Mouse (Mus musculus) hindbrain, embryonic 12.5 days (tissue): ENCODE results near the gene Helz2. TPM values are rescaled to one million over a fixed set of nuclear protein-coding genes. Genes with fewer than 3 reads are reported as not detected.

ENCODE experiments used
- ATAC-seq: fragments of 200-750 bp; cut with Nextera tagmentation; 2 replicates; pipeline ENCODE4 v1.8.0; 2017; ENCODE audit warnings: moderate TSS enrichment; ENCODE audit not compliant: low FRiP score
- H3K27ac ChIP-seq: fragments of 300-500 bp; sonication (generic); 2 replicates; pipeline ENCODE4 v1.5.1; 2016; ENCODE audit warnings: mild to moderate bottlenecking
- H3K27me3 ChIP-seq: fragments of 300-500 bp; sonication (generic); 2 replicates; pipeline ENCODE4 v1.6.1; 2016; ENCODE audit warnings: mild to moderate bottlenecking
- H3K36me3 ChIP-seq: fragments of 300-500 bp; sonication (generic); 2 replicates; pipeline ENCODE4 v1.6.1; 2016; ENCODE audit warnings: mild to moderate bottlenecking
- H3K4me1 ChIP-seq: fragments of 300-500 bp; sonication (generic); 2 replicates; pipeline ENCODE4 v1.6.1; 2016
- H3K4me2 ChIP-seq: fragments of 300-500 bp; sonication (generic); replicated peaks from 2 replicates; pipeline ENCODE4 v1.6.1; 2016; ENCODE audit warnings: mild to moderate bottlenecking
- H3K4me3 ChIP-seq: fragments of 300-500 bp; sonication (generic); 2 replicates; pipeline ENCODE4 v1.5.1; 2016; ENCODE audit warnings: mild to moderate bottlenecking
- H3K9ac ChIP-seq: fragments of 300-500 bp; sonication (generic); 2 replicates; pipeline ENCODE4 v1.6.1; 2016; ENCODE audit warnings: mild to moderate bottlenecking, moderate library complexity
- H3K9me3 ChIP-seq: fragments of 300-500 bp; sonication (generic); replicated peaks from 2 replicates; pipeline ENCODE4 v1.6.1; 2016; ENCODE audit warnings: mild to moderate bottlenecking
- WGBS: fragments of 180-500 bp; shearing (Covaris S2); methylation state at CpG from one replicate; pipeline ENCODE4 v1.1.7; 2016; 5-methylcytosine and 5-hydroxymethylcytosine counted together
- polyA plus RNA-seq: library from polyadenylated mRNA; unstranded; fragments of >200 nt; fragmentation: Nextera tagmentation; extraction: Ambion mirVana; gene quantifications from 2 replicates; pipeline ENCODE4 v1.2.1, GENCODE M21; 2016

The Helz2 gene
- polyA plus RNA-seq, 1 experiment from 2014 or later: 0.81 TPM

- Histone ChIP-seq H3K36me3 (peaks cover 60% of the 10 kb centered on the region), H3K4me3 (no peak overlapping the region)
These were observed 25.0 kb upstream of the Helz2 start for GRCm38 (mm10) chr2:181266839-181267238.

GRCm38 (mm10) chr2:181253248-181253647 lies 11.4 kb upstream of the Helz2 start:
- Histone ChIP-seq H3K9me3 (no peaks in the 10 kb centered on the region), H3K9ac (no peak overlapping the region), H3K4me2 (no peak overlapping the region), H3K27me3 (no peaks in the 10 kb centered on the region), H3K36me3 (peaks cover 68% of the 10 kb centered on the region), H3K4me3 (no peak overlapping the region), H3K27ac (no peak overlapping the region), H3K4me1 (no peaks in the 10 kb centered on the region)
- no peak for ATAC-seq
- WGBS: 82% methylated on average over 1 of the region's 1 CpGs

More at GRCm38 (mm10) chr2:181266839-181267238, 25.0 kb upstream of the Helz2 start:
- no peak for ATAC-seq
- H3K4me2 ChIP-seq: no peak overlapping the region
- no peak overlapping the region for H3K27ac ChIP-seq
- H3K27me3 ChIP-seq: no peaks in the 10 kb centered on the region
- no peaks in the 10 kb centered on the region for H3K4me1 ChIP-seq
- H3K9ac ChIP-seq: no peak overlapping the region
- H3K9me3 ChIP-seq: no peaks in the 10 kb centered on the region
- WGBS: 100% methylated on average over 2 of the region's 2 CpGs

GRCm38 (mm10) chr2:181251841-181252240 lies 10.0 kb upstream of the Helz2 start:
- H3K27ac ChIP-seq: no peak overlapping the region
- H3K4me2 ChIP-seq: no peak overlapping the region
- H3K4me1 ChIP-seq: no peaks in the 10 kb centered on the region
- no peak overlapping the region for H3K4me3 ChIP-seq
- ATAC-seq: no peak
- WGBS: 93% methylated on average over 1 of the region's 1 CpGs
- H3K9me3 ChIP-seq: no peaks in the 10 kb centered on the region
- H3K9ac ChIP-seq: no peak overlapping the region
- no peaks in the 10 kb centered on the region for H3K27me3 ChIP-seq
- H3K36me3 ChIP-seq: peaks cover 56% of the 10 kb centered on the region

DNA sequence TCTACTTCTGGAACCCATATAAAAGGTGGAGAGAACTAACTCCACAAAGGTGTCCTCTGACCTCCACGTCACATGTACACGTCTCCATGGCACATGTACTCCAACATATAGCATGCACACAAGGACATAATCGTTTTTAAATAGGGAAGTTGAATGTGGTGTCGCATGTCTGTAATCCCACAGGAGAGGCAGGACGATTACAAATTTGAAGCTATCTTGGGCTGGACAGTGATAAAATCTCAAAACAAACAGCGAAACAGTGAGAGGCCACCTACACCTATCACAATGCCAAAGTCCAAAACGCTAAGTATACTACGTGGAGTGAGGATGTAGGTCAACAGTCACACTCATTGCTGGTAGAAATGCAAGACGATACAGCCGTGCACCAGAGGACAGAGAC lies 7.4 kb upstream of the Helz2 start:
- WGBS: 87% methylated on average over 10 of the region's 10 CpGs
- no peaks in the 10 kb centered on the region for H3K9me3 ChIP-seq
- no peak overlapping the region for H3K4me2 ChIP-seq
- H3K9ac ChIP-seq: no peak overlapping the region
- no peak overlapping the region for H3K27ac ChIP-seq
- no peaks in the 10 kb centered on the region for H3K4me1 ChIP-seq
- no peak for ATAC-seq
- H3K27me3 ChIP-seq: no peaks in the 10 kb centered on the region
- no peak overlapping the region for H3K4me3 ChIP-seq
- H3K36me3 ChIP-seq: peaks cover 34% of the 10 kb centered on the region

- WGBS: 34% methylated on average over 2 of the region's 2 CpGs
- no peak overlapping the region for H3K27ac ChIP-seq
- no peak for ATAC-seq
- H3K36me3 ChIP-seq: no peaks in the 10 kb centered on the region
- H3K4me2 ChIP-seq: no peak overlapping the region
- H3K9me3 ChIP-seq: no peaks in the 10 kb centered on the region
- H3K27me3 ChIP-seq: no peaks in the 10 kb centered on the region
- no peak overlapping the region for H3K4me3 ChIP-seq
- H3K9ac ChIP-seq: no peak overlapping the region
- 0 out of 2 replicates have a peak, but pooled peaks cover 4% of the 10 kb centered on the region for H3K4me1 ChIP-seq
These were observed 3.2 kb upstream of the Helz2 start for GRCm38 (mm10) chr2:181245031-181245430.

DNA sequence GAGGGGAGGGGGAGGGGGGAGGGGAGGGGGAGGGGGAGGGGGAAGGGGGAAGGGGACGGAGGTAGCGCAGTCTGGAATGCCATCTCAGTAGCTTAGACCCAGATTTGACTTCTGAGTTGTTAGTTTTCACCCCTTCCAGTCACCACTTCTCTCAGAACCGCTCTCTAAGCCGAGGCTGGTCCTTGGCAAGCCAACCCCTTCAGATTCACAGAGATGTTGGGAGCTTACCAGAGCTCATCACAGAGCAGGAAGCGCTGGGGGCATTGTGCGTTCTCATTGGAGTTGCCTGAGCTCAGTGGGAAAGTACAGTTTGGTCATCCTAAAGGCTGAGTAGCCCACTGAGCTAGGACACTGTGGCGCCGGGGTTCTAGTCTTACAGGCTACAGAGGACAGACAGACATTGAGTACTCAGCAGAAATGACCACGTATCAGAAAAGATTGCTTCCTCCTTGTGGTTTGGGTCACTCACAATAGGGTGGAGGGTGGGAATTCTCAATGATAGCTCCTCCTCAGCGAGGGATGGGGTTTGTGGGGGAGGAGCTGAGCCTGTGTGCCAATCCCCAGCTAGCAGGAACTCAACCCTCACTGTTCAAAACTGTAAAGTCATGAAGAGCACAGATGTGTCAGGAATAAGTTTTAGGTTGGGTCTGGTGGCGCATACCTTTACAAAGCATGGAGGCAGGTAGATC lies 2.0 kb upstream of the Helz2 start:
- no peaks in the 10 kb centered on the region for H3K27me3 ChIP-seq
- no peak overlapping the region for H3K4me2 ChIP-seq
- H3K27ac ChIP-seq: no peak overlapping the region
- H3K4me3 ChIP-seq: no peak overlapping the region
- H3K36me3 ChIP-seq: no peaks in the 10 kb centered on the region
- no peak overlapping the region for H3K9ac ChIP-seq
- WGBS: 28% methylated on average over 11 of the region's 11 CpGs
- no peaks in the 10 kb centered on the region for H3K9me3 ChIP-seq
- ATAC-seq: no peak
- 0 out of 2 replicates have a peak, but pooled peaks cover 4% of the 10 kb centered on the region for H3K4me1 ChIP-seq

DNA sequence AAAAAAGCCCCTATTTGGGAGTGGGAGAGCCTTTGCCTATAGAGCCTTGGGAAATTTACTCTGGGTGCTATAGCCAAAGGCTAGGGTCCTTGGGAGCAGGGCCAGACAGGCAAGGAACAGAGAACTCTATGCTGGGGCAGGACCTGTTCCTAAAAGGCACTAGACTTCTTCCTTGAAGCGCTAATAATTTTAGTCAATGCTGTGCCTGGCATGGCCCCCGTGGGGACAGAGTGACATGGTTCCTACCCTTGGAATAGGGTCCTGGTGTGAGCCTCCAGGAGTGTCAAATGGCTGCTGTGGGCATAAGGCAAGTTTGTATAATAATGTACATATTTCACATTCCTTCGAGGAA lies 463 bp upstream of the Helz2 start:
- H3K4me2 ChIP-seq: peak overlapping the region; percentile 47
- no peaks in the 10 kb centered on the region for H3K9me3 ChIP-seq
- no peak overlapping the region for H3K27ac ChIP-seq
- peak overlapping the region; percentile 29; the same call in 1 of the 2 replicates for H3K4me3 ChIP-seq
- H3K4me1 ChIP-seq: 0 out of 2 replicates have a peak, but pooled peaks cover 4% of the 10 kb centered on the region
- H3K9ac ChIP-seq: no peak overlapping the region
- no peaks in the 10 kb centered on the region for H3K36me3 ChIP-seq
- WGBS: 69% methylated on average over 3 of the region's 3 CpGs
- H3K27me3 ChIP-seq: no peaks in the 10 kb centered on the region
- no peak for ATAC-seq

- peak overlapping the region; percentile 47; the same call in 1 of the 2 replicates for H3K4me2 ChIP-seq
- H3K4me3 ChIP-seq: no peak overlapping the region
- no peak for ATAC-seq
- no peaks in the 10 kb centered on the region for H3K9me3 ChIP-seq
- no peaks in the 10 kb centered on the region for H3K27me3 ChIP-seq
- H3K27ac ChIP-seq: no peak overlapping the region
- 0 out of 2 replicates have a peak, but pooled peaks cover 4% of the 10 kb centered on the region for H3K4me1 ChIP-seq
- 91% methylated on average over 13 of the region's 13 CpGs for WGBS
- no peaks in the 10 kb centered on the region for H3K36me3 ChIP-seq
- H3K9ac ChIP-seq: no peak overlapping the region
These were observed 904 bp downstream of the Helz2 start for GRCm38 (mm10) chr2:181240806-181241440.

DNA sequence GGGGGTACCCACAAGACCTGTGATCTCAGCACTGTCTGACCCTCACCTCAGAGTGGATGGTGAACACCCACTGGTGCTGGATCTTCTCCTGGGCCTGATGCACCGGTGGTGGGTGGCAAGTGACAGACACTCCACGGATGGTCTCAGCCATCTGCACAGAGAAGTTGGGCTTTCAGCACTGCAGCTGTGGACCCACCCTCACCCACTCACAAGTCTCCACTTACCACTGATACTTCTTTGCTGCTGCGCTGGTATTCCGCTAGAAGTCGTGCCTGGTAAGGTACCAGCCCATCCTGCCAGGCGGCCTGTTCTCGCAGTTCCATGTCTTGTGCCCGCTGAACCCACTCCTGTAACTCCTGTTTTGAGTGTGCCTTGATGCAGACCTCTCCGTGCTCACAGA lies 2.6 kb downstream of the Helz2 start:
- Histone ChIP-seq H3K9ac (no peak overlapping the region), H3K27ac (no peak overlapping the region), H3K4me2 (no peak overlapping the region), H3K9me3 (no peaks in the 10 kb centered on the region), H3K4me1 (0 out of 2 replicates have a peak, but pooled peaks cover 4% of the 10 kb centered on the region), H3K36me3 (no peaks in the 10 kb centered on the region), H3K27me3 (no peaks in the 10 kb centered on the region), H3K4me3 (no peak overlapping the region)
- WGBS: 93% methylated on average over 9 of the region's 9 CpGs
- ATAC-seq: no peak

GRCm38 (mm10) chr2:181238861-181239260 lies 3.0 kb downstream of the Helz2 start:
- 68% methylated on average over 2 of the region's 2 CpGs for WGBS
- Histone ChIP-seq H3K4me1 (0 out of 2 replicates have a peak, but pooled peaks cover 4% of the 10 kb centered on the region), H3K4me2 (no peak overlapping the region), H3K36me3 (no peaks in the 10 kb centered on the region), H3K27ac (no peak overlapping the region), H3K9me3 (no peaks in the 10 kb centered on the region), H3K9ac (no peak overlapping the region), H3K4me3 (no peak overlapping the region), H3K27me3 (no peaks in the 10 kb centered on the region)
- ATAC-seq: no peak

GRCm38 (mm10) chr2:181238091-181238610 lies 3.7 kb downstream of the Helz2 start:
- no peak overlapping the region for H3K9ac ChIP-seq
- no peak overlapping the region for H3K27ac ChIP-seq
- no peak for ATAC-seq
- WGBS: 75% methylated on average over 10 of the region's 10 CpGs
- no peak overlapping the region for H3K4me2 ChIP-seq
- H3K4me1 ChIP-seq: 0 out of 2 replicates have a peak, but pooled peaks cover 4% of the 10 kb centered on the region
- no peaks in the 10 kb centered on the region for H3K9me3 ChIP-seq
- no peak overlapping the region for H3K4me3 ChIP-seq
- H3K27me3 ChIP-seq: no peaks in the 10 kb centered on the region
- no peaks in the 10 kb centered on the region for H3K36me3 ChIP-seq

DNA sequence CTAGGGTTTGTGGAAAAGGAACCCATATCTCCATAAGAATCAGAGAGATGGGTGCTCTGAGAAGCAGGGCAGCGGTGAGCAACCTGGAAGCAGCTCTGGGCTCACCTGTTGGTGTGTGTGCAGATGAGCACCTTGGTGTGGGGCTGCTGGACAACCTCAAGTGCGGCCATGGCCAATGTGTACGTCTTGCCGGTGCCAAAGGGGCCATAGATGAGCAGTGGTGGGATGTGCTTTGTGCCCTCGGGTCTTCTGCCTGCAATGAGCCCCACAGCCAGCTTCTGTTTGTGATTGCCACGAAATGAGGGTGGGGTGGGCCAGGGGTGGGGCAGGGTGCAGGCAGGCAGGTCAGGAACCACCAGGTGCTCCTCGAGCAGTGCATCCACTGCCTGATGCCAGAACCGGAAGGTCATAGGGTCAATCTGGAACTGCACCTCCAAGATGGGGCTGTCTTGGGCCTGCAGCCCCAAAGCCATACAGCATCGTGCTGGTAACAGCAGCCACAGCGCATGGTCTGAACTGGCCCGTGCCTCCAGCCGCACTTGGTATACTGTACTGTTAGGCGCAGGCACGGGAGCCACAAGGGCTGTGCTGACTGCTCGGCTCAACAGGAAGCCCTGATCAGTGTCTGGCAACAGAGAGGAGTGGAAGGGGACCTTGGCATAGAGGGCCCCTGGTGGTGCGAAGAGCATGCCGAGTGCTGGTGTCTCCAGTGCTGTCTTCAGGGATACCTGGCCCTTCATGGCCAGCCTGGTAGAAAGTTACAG lies 4.4 kb downstream of the Helz2 start:
- Histone ChIP-seq H3K27ac (no peak overlapping the region), H3K27me3 (no peaks in the 10 kb centered on the region), H3K36me3 (no peaks in the 10 kb centered on the region), H3K4me1 (0 out of 2 replicates have a peak, but pooled peaks cover 4% of the 10 kb centered on the region), H3K4me3 (no peak overlapping the region), H3K9ac (no peak overlapping the region), H3K9me3 (no peaks in the 10 kb centered on the region), H3K4me2 (no peak overlapping the region)
- no peak for ATAC-seq
- WGBS: 93% methylated on average over 17 of the region's 17 CpGs
